Mouse (Mus musculus): ENCODE measurements around the gene Plekhg4. TPM values are rescaled to one million over a fixed set of nuclear protein-coding genes. Genes with fewer than 3 reads are reported as not detected.

Plekhg4 gene
- 0.69 and 0.74 TPM in 2 replicates for polyA plus RNA-seq (2016; fragmentation: Nextera tagmentation; extraction: Ambion mirVana)

DNA sequence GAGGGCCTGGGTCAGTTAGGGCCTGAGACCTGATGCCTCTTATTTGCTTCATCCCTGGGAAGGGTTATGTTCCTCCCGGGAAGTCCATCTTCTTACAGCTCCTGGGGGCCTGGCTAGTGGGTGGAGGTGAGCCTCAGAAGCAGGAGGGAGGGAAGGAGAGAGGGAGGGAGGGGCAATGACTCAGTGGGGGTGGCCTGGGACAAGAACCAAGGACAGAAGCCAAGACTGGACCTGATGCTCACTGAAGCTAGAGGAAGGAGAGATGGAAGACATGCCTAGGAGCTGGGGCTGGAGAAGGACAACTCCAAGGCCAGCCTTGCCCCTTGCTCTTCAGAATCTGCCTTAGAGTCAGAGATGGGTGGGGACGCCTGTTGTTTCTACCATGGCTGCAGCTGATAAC, at the start of gene Plekhg4:
Plekhg4 (plus strand) TSS at position 243 of the 400 bp plus-strand sequence.
- H3K27ac ChIP-seq, result no peak within 1 kb of the TSS
- H3K36me3 ChIP-seq, result peaks cover 5% of the 10 kb centered on the region; the same call in 1 of the 2 replicates
- no peaks in the 10 kb centered on the region for H3K27me3 ChIP-seq
- no peak within 1 kb of the TSS for H3K9ac ChIP-seq
- no peak within 1 kb of the TSS for H3K4me2 ChIP-seq (replicated peaks)
- 0 out of 2 replicates have a peak, but pooled peaks cover 6% of the 10 kb centered on the region for H3K4me1 ChIP-seq
- no peak for ATAC-seq (ENCODE audit: insufficient number of reproducible peaks, insufficient read depth, low FRiP score, low TSS enrichment)
- 58% methylated on average over 2 of the region's 2 CpGs for WGBS
- H3K9me3 ChIP-seq, result no peaks in the 10 kb centered on the region
- no peak within 1 kb of the TSS for H3K4me3 ChIP-seq

DNA sequence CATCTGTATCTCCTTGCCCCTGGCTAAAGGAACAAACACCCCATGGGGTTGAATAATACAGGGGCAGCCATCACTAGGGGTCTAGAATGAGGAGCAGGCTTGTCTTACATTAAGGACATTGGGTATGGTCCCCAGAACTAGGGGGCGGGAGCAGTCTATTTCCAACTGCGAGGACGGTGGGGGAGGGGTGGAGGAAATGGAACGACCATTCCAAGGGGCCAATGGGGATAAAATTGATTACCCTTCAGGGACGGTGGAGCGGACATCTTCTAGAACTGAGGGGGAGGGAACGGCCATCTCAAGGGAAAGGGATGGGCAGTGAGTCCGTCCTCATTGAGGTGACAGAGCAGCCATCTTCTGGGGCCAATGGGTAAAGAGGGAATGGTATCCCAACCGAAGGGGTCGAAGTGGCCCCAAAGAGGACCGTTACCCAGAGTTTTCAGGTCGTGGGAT, 47.4 kb upstream of the Plekhg4 start:
- Histone ChIP-seq H3K4me2 (replicated peaks) (peak overlapping the region; percentile 86), H3K9ac (peak overlapping the region; percentile 87), H3K9me3 (no peaks in the 10 kb centered on the region), H3K4me1 (peaks cover 13% of the 10 kb centered on the region), H3K36me3 (peaks cover 38% of the 10 kb centered on the region), H3K27me3 (no peaks in the 10 kb centered on the region), H3K4me3 (peak overlapping the region; percentile 80), H3K27ac (peak overlapping the region; percentile 82)
- ATAC-seq (ENCODE audit: insufficient number of reproducible peaks, insufficient read depth, low FRiP score, low TSS enrichment), result peak; percentile 42
- WGBS, result 1% methylated on average over 12 of the region's 12 CpGs

DNA sequence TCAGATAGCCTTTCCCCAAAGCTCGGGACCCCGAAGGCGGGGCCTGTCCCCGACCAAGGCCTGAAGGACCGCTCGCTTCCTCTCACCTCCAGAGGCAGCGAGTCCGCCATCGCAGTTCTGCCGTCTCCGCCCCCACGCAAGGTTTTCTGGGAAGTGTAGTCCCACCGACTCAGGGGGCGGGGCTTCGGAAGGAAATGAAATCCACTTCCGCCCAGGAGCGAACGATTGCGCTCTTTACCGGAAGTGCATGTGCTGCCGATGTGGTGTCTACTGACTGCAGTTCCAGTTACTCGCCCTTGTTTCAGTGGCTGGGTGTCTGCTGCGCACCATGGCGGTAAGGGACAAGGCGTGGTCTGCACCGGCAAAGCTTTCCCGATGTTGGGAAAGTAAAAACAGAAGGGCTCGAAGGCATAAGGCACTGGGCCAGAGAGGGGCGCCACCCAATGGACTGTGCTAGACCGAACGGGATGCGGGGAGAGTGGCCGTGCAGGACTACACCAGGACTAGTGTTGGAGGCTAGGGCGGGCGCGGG, 46.9 kb upstream of the Plekhg4 start, which contains the start of the genes Lrrc29 and Tmem208:
Lrrc29 (minus strand) TSS at position 138 of the 532 bp plus-strand sequence.
Tmem208 (plus strand) TSS at position 214 of the 532 bp plus-strand sequence.
- Histone ChIP-seq H3K36me3 (peaks cover 43% of the 10 kb centered on the region), H3K9me3 (no peaks in the 10 kb centered on the region), H3K4me3 (peak within 1 kb of the TSS; percentile 80), H3K4me1 (peaks cover 13% of the 10 kb centered on the region), H3K4me2 (replicated peaks) (peak within 1 kb of the TSS; percentile 86), H3K27ac (peak within 1 kb of the TSS; percentile 82), H3K9ac (peak within 1 kb of the TSS; percentile 87), H3K27me3 (no peaks in the 10 kb centered on the region)
- under 1% methylated on average over 36 of the region's 36 CpGs for WGBS
- peak; percentile 89 for ATAC-seq (ENCODE audit: insufficient number of reproducible peaks, insufficient read depth, low FRiP score, low TSS enrichment)

DNA sequence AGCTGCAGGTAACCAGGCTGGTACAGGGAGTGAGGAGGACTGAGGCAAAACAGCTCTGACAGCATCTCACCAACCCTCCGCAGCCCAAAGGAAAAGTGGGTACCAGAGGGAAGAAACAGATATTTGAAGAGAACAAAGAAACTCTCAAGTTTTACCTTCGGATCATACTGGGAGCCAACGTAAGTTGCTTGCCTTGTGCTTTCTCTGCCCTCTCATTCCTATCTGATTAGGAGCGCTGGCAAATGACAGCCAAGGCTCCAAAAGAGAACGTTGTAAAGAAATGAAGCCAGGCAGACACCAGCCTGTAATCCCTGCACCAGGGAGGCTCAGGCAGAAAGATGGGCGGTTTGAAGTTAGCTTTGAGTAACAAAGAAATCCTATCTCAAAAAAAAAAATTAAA, 46.1 kb upstream of the Plekhg4 start:
- no peak for ATAC-seq (ENCODE audit: insufficient number of reproducible peaks, insufficient read depth, low FRiP score, low TSS enrichment)
- Histone ChIP-seq H3K4me3 (peak overlapping the region; percentile 80), H3K9ac (peak overlapping the region; percentile 87), H3K4me2 (replicated peaks) (peak overlapping the region; percentile 84), H3K4me1 (peaks cover 13% of the 10 kb centered on the region), H3K9me3 (no peaks in the 10 kb centered on the region), H3K36me3 (peaks cover 51% of the 10 kb centered on the region), H3K27ac (peak overlapping the region; percentile 82; the same call in 1 of the 2 replicates), H3K27me3 (no peaks in the 10 kb centered on the region)
- WGBS, result 46% methylated on average over 6 of the region's 6 CpGs

DNA sequence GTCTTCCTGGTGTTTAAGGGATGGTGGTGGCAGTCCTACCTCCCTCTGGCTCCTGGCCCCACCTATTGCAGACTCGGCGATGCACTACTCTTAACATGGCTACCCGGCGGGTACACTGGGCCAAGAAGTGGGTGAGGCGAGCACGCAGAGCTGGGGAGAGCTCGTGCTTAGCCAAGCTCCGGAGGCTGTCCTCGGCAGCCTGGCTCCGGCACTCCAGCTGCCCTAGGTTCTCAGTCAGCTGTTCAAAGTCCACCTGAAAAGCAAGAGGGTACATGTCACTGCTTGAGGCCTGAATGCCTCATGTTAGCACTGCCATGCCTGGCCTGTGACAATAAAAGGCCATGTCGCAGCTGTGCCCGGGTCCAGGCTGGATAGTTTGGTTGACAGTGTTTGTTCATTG, 42.7 kb upstream of the Plekhg4 start:
- no peaks in the 10 kb centered on the region for H3K27me3 ChIP-seq
- no peaks in the 10 kb centered on the region for H3K9me3 ChIP-seq
- no peak overlapping the region for H3K4me3 ChIP-seq
- H3K27ac ChIP-seq, result no peak overlapping the region
- no peak for ATAC-seq (ENCODE audit: insufficient number of reproducible peaks, insufficient read depth, low FRiP score, low TSS enrichment)
- H3K4me2 ChIP-seq (replicated peaks), result no peak overlapping the region
- peaks cover 66% of the 10 kb centered on the region for H3K36me3 ChIP-seq
- no peak overlapping the region for H3K9ac ChIP-seq
- H3K4me1 ChIP-seq, result peaks cover 8% of the 10 kb centered on the region
- 95% methylated on average over 12 of the region's 12 CpGs for WGBS

DNA sequence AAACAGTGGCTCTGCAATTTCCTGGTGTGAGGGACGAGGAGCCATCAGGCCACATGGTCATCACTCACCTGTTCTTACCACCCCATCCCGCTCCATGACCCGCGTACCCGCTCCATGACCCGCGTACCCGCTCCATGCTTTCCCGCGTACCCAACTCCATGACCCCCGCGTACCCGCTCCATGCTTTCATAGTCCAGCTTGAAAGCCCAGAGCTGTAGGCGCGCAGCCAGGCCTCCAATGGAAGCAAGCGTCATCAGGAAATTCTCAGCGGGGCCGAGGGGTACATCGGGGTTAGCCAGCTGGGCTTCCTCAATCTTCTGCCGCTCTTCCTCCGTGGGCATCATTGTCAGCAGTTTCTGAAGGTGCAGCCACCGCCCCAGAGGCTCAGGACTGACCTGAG, 41.6 kb upstream of the Plekhg4 start:
- Histone ChIP-seq H3K27me3 (no peaks in the 10 kb centered on the region), H3K27ac (no peak overlapping the region), H3K9me3 (no peaks in the 10 kb centered on the region), H3K4me1 (peaks cover 5% of the 10 kb centered on the region), H3K4me2 (replicated peaks) (no peak overlapping the region), H3K4me3 (no peak overlapping the region), H3K9ac (no peak overlapping the region), H3K36me3 (peaks cover 77% of the 10 kb centered on the region)
- no peak for ATAC-seq (ENCODE audit: insufficient number of reproducible peaks, insufficient read depth, low FRiP score, low TSS enrichment)
- WGBS, result 96% methylated on average over 22 of the region's 22 CpGs

DNA sequence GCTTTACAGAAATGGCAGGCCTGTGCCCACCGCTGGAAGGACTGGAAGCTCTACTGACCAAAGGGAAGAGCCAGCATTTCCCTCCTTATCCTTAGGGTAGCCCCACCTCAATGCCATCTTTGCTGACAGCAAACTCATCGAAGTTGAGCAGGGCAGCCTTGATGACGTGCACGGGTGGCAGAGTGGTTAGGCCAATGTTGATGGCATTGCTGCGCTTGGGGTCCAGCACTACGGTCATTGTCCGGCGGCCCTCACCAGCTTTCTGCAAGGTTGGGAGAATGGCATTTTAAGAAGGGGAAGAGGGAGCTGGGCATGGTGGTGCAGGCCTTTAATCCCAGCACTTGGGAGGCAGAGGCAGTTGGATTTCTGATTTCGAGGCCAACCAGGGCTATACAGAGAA, 41.1 kb upstream of the Plekhg4 start:
- Histone ChIP-seq H3K27me3 (no peaks in the 10 kb centered on the region), H3K27ac (no peak overlapping the region), H3K9me3 (no peaks in the 10 kb centered on the region), H3K4me1 (peaks cover 5% of the 10 kb centered on the region), H3K4me2 (replicated peaks) (no peak overlapping the region), H3K9ac (no peak overlapping the region), H3K4me3 (no peak overlapping the region), H3K36me3 (peaks cover 82% of the 10 kb centered on the region)
- no peak for ATAC-seq (ENCODE audit: insufficient number of reproducible peaks, insufficient read depth, low FRiP score, low TSS enrichment)
- 92% methylated on average over 9 of the region's 9 CpGs for WGBS

DNA sequence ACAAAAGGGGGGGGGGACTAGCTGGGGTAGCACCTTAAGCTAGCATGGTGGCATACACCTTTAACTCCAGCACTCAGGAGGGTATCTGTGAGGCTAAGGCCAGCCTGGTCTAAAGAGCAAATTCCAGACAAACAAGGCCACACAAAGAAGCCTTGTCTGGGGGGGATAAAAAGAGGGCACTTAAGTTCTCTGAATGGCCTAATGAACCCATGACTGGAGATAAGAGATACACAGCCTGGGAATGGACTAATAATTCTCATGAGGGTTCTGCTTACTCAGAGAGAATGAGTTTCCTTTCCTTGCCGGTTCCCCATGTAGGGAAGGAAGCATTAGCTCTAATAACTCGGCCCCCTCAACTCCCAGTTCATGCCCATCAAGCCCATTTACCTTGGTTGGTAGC, 40.6 kb upstream of the Plekhg4 start:
- H3K4me3 ChIP-seq, result no peak overlapping the region
- peaks cover under 1% of the 10 kb centered on the region; the same call in 1 of the 2 replicates for H3K4me1 ChIP-seq
- H3K9ac ChIP-seq, result no peak overlapping the region
- 64% methylated on average over 2 of the region's 2 CpGs for WGBS
- no peak for ATAC-seq (ENCODE audit: insufficient number of reproducible peaks, insufficient read depth, low FRiP score, low TSS enrichment)
- H3K4me2 ChIP-seq (replicated peaks), result no peak overlapping the region
- H3K9me3 ChIP-seq, result no peaks in the 10 kb centered on the region
- H3K36me3 ChIP-seq, result peaks cover 88% of the 10 kb centered on the region
- H3K27ac ChIP-seq, result no peak overlapping the region
- H3K27me3 ChIP-seq, result no peaks in the 10 kb centered on the region

DNA sequence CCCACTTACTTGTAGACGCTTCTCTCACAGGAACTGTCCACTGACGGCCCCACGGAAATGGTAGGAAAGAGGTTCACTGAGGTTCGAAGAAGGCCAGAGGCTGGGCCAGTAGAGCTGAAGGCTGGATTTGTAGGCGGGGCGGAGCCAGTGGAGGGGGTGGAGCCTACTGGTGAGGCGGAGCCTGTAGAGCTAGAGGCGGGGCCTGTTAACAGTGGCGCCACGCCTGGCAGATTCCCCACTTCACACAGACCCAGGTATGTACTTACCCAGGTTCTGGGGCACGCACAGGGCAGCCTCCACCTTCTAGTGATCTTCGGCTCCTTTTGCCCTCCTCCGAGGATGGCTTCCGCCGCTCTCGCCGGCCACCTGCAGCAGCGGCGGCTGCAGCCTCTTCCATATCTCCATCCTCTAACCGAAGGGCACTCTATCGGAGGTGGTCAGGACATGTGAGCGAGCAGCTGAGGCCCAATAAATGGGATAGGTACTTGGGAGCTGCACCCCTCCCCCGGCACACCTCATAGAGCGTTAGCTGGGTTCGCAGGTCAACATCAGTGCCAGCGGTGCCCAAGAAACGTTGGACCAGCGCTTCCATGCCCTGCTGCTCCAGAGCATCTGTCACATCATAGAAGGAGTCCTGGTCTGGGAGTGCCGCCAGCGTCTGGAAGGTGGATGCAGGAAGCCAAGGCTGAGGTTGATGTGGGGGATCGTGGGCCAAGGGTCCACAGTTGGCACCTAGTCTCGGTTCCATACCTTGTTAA, 36.5 kb upstream of the Plekhg4 start:
- WGBS, result 61% methylated on average over 32 of the region's 32 CpGs
- ATAC-seq (ENCODE audit: insufficient number of reproducible peaks, insufficient read depth, low FRiP score, low TSS enrichment), result no peak
- H3K36me3 ChIP-seq, result peaks cover 52% of the 10 kb centered on the region
- H3K4me1 ChIP-seq, result no peaks in the 10 kb centered on the region
- no peak overlapping the region for H3K9ac ChIP-seq
- no peak overlapping the region for H3K4me3 ChIP-seq
- H3K27me3 ChIP-seq, result no peaks in the 10 kb centered on the region
- H3K4me2 ChIP-seq (replicated peaks), result no peak overlapping the region
- no peak overlapping the region for H3K27ac ChIP-seq
- H3K9me3 ChIP-seq, result no peaks in the 10 kb centered on the region

DNA sequence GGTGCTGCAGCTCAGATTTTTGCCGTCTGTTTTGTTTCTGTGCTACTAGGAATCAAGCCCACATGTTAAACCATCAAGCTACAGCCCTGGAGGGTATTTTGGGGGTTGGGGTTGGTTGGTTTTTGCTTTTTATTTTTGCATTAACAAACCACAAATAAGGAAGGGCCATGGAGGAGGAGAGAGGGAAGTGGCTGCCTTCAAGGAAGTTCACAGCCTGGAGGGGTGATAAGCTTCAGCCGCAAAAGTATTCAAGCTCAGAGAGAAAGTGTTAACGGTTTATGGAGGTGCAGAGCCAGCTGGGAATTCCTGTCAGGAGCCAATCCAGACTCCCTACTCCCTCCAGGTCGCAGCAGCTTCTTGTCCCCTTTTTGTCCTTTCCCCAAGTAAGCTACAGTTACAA, 34.1 kb upstream of the Plekhg4 start:
- peaks cover 33% of the 10 kb centered on the region for H3K36me3 ChIP-seq

DNA sequence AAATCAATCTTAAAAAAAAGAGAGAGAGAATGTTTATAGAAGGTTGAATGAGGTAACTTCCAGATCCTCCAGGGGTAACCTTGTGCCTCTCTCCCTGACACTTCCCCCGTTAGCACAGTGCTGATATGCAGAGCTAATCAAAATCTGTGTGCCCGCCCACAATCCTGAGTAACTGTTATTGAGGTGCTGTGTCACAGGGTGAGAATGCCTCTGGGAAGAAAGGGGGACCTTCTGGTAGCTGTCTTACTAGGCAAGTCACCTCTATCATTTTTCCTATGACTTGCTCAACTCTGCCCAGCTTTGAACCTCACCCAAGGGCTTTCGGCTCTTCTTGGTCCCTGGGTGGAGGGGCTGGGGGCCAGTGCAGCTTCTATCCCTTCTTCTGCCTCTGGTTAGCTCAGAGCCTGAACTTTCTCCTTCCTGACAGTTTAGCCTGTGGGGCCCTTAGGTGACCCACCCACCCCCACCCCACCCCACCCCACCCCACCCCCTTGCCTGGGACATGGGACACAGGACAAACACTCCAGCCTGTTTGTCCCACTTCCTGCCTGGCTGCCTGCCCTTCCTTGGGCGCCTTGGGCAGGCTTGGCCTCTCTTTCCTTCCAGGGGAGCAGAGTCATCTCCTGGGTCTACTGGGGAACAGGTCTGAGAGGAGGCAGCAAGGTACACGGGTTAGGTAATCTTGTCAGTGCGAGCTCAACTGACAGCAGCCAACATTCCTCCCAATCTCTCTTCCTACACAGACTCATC, 33.0 kb upstream of the Plekhg4 start:
- Histone ChIP-seq H3K27me3 (no peaks in the 10 kb centered on the region), H3K4me2 (replicated peaks) (no peak overlapping the region), H3K4me1 (0 out of 2 replicates have a peak, but pooled peaks cover 3% of the 10 kb centered on the region), H3K9me3 (no peaks in the 10 kb centered on the region), H3K36me3 (peaks cover 25% of the 10 kb centered on the region), H3K4me3 (no peak overlapping the region), H3K9ac (no peak overlapping the region), H3K27ac (no peak overlapping the region)
- 80% methylated on average over 6 of the region's 6 CpGs for WGBS
- ATAC-seq (ENCODE audit: insufficient number of reproducible peaks, insufficient read depth, low FRiP score, low TSS enrichment), result no peak

More for the DNA sequence above, 34.1 kb upstream of the Plekhg4 start:
- Histone ChIP-seq H3K9ac (no peak overlapping the region), H3K4me1 (no peaks in the 10 kb centered on the region), H3K4me2 (replicated peaks) (no peak overlapping the region), H3K27ac (peak overlapping the region; percentile 19), H3K4me3 (no peak overlapping the region), H3K9me3 (no peaks in the 10 kb centered on the region), H3K27me3 (no peaks in the 10 kb centered on the region)
- ATAC-seq (ENCODE audit: insufficient number of reproducible peaks, insufficient read depth, low FRiP score, low TSS enrichment), result no peak
- WGBS, result 46% methylated on average over 4 of the region's 4 CpGs

All from embryonic facial prominence, embryonic 12.5 days (tissue).